Mouse (Mus musculus): ENCODE data around the gene Rsg1.

The Rsg1 gene

GRCm38 (mm10) chr4:141274485-141275341, 61.0 kb downstream of the Rsg1 start:
- no peak for DNase-seq (ENCODE audit: low spot score in 2 of 2)

All from frontal cortex, postnatal 25 days (tissue).